Mouse (Mus musculus) heart, postnatal 0 days (tissue): ENCODE results near the gene Bst2.

ENCODE experiments used
- CTCF ChIP-seq: IDR thresholded peaks from 2 replicates; pipeline ENCODE4 v1.5.1; 2016; ENCODE audit warnings: antibody characterized with exemption, control low read depth, low read depth
- EP300 ChIP-seq: IDR thresholded peaks from 2 replicates; pipeline ENCODE4 v1.6.1; 2016; ENCODE audit warnings: antibody characterized with exemption, low read depth

DNA sequence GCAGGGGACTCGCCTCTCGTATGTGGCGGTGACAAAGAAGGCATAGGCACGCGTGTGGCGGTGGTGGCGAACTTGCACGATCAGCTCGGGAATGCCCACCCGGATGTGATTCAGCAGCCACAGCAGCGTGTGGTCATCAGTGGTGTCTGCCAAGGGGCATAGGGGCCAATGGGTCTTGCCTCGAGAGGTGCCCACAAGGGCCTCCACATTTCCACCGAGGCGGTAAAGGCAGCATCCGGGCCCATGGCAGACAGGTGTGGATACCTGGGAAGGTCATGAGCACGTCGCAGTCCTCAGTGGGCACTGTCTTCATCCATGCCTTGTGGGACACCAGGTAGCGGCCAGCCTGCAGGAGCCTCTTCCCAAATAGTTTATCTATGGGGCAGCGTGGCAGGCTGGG, 52.5 kb downstream of the Bst2 start:
- TF ChIP-seq CTCF (no peak), EP300 (no peak)
